Mouse (Mus musculus): Measurements from ENCODE around the gene Fam243.

DNA sequence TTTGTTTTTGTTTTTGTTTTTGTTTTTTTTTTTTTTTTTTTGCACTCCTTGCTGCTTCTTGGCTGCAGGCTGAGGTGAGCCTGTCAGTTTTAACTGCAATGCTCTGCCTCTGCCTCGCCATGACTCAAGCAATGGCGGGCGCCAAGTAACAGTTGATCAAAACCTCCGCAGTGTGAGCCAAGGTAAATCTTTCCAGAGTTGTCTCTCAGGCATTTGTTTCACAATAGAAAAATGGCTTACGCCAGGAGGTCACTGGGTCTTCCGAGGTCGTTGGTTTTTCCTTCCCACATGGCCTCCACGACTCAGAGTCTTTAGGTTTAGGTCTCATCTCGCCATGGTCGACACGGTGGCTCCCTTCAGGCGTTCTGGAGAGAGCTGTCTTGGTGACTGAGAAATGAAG lies 32.1 kb upstream of the Fam243 start:
- TF ChIP-seq FLI1 (IDR thresholded peaks at IDR 0.05; ENCODE audit: low read length) = no peak
- TF ChIP-seq GATA1 (IDR thresholded peaks at IDR 0.05; ENCODE audit: borderline replicate concordance, low read length) = no peak
